Mouse (Mus musculus) hindbrain, embryonic 11.5 days (tissue): ENCODE results near the gene Spo11. TPM values are rescaled to one million over a fixed set of nuclear protein-coding genes. Genes with fewer than 3 reads are reported as not detected.

Source experiments
- ATAC-seq: fragments of 200-750 bp; cut with Nextera tagmentation; 2 replicates; pipeline ENCODE4 v1.8.0; 2017; ENCODE audit warnings: mild to moderate bottlenecking, moderate TSS enrichment, moderate library complexity; ENCODE audit not compliant: low FRiP score
- DNase-seq: peaks from one replicate; pipeline ENCODE4 v3.0.0-alpha.2; 2015; ENCODE audit warnings: low spot score
- H3K27ac ChIP-seq: fragments of 300-500 bp; sonication (generic); 2 replicates; pipeline ENCODE4 v1.5.1; 2014; ENCODE audit warnings: mild to moderate bottlenecking, low read depth, low read length
- H3K27me3 ChIP-seq: fragments of 300-500 bp; sonication (generic); 2 replicates; pipeline ENCODE4 v1.6.1; 2014; ENCODE audit warnings: mild to moderate bottlenecking, low read length, moderate library complexity, mixed read lengths; ENCODE audit not compliant: control insufficient read depth, insufficient read depth
- H3K36me3 ChIP-seq: fragments of 300-500 bp; sonication (generic); 2 replicates; pipeline ENCODE4 v1.6.1; 2014; ENCODE audit warnings: mild to moderate bottlenecking, low read length, moderate library complexity, mixed read lengths; ENCODE audit not compliant: control insufficient read depth, insufficient read depth
- H3K4me1 ChIP-seq: fragments of 300-500 bp; sonication (generic); replicated peaks from 2 replicates; pipeline ENCODE4 v1.6.1; 2014; ENCODE audit warnings: low read length, mixed read lengths; ENCODE audit not compliant: control insufficient read depth, insufficient read depth
- H3K4me2 ChIP-seq: fragments of 300-500 bp; sonication (generic); replicated peaks from 2 replicates; pipeline ENCODE4 v1.6.1; 2014; ENCODE audit warnings: mild to moderate bottlenecking, low read depth, low read length
- H3K4me3 ChIP-seq: fragments of 300-500 bp; sonication (generic); 2 replicates; pipeline ENCODE4 v1.5.1; 2014; ENCODE audit warnings: low read depth, low read length
- H3K9ac ChIP-seq: fragments of 300-500 bp; sonication (generic); 2 replicates; pipeline ENCODE4 v1.6.1; 2014; ENCODE audit warnings: low read depth, low read length
- H3K9me3 ChIP-seq: fragments of 300-500 bp; sonication (generic); 2 replicates; pipeline ENCODE4 v1.6.1; 2016; ENCODE audit warnings: low read length; ENCODE audit not compliant: control insufficient read depth
- WGBS: fragments of 180-500 bp; shearing (Covaris S2); extraction: QIAGEN DNeasy Blood & Tissue Kit; methylation state at CpG from one replicate; pipeline ENCODE4 v1.1.7; 2014; 5-methylcytosine and 5-hydroxymethylcytosine counted together
- polyA plus RNA-seq: library from polyadenylated mRNA; unstranded; fragments of >200 nt; fragmentation: Nextera tagmentation; extraction: Ambion mirVana; gene quantifications from 2 replicates; pipeline ENCODE4 v1.2.1, GENCODE M21; 2014

The Spo11 gene
- polyA plus RNA-seq, 1 experiment from 2014 or later, result 0.74 TPM

DNA sequence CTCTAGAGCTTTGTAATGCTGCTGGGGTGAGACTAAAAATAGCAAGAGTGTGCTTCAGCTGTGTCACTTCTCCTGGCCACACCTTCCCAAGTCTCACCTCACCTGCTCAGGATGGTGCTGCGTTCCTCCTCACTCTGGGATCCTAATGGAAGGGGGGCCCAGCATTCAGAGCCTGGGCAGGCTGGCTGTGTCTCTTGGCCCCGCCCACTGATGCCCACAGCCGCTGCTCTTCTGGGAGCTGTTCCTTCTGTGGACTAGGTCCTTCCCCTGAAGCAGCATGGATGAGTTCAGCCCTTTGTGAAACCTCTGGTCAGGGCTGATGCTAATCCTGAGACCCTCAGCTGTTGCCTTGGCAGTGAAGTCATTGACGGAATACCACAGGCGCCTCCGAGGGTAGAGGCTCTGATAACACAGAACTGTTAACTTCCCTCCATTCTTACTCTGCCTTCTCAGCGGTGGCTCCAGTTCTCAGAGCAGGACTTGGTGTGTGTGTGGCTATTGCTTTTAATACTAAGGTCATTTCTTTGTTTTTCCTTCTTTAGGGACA lies 37.3 kb downstream of the Spo11 start:
- no peak for ATAC-seq
- H3K9ac ChIP-seq, result no peak overlapping the region
- WGBS, result 82% methylated on average over 7 of the region's 7 CpGs
- H3K4me2 ChIP-seq, result no peak overlapping the region
- no peaks in the 10 kb centered on the region for H3K9me3 ChIP-seq
- peaks cover 3% of the 10 kb centered on the region; the same call in 1 of the 2 replicates for H3K4me1 ChIP-seq
- peaks cover 8% of the 10 kb centered on the region; the same call in 1 of the 2 replicates for H3K27me3 ChIP-seq
- no peak overlapping the region for H3K27ac ChIP-seq
- no peak overlapping the region for H3K4me3 ChIP-seq
- no peak for DNase-seq
- H3K36me3 ChIP-seq, result peaks cover 13% of the 10 kb centered on the region

- H3K4me1 ChIP-seq, result peaks cover 9% of the 10 kb centered on the region; the same call in 1 of the 2 replicates
- H3K4me2 ChIP-seq, result no peak overlapping the region
- H3K27me3 ChIP-seq, result peaks cover 19% of the 10 kb centered on the region
- no peak for ATAC-seq
- no peak overlapping the region for H3K27ac ChIP-seq
- DNase-seq, result no peak
- H3K9ac ChIP-seq, result no peak overlapping the region
- no peak overlapping the region for H3K4me3 ChIP-seq
- H3K36me3 ChIP-seq, result peaks cover 10% of the 10 kb centered on the region; the same call in 1 of the 2 replicates
- H3K9me3 ChIP-seq, result no peaks in the 10 kb centered on the region
- WGBS, result 43% methylated on average over 6 of the region's 6 CpGs
These were observed 40.4 kb downstream of the Spo11 start for GRCm38 (mm10) chr2:173017940-173018339.

DNA sequence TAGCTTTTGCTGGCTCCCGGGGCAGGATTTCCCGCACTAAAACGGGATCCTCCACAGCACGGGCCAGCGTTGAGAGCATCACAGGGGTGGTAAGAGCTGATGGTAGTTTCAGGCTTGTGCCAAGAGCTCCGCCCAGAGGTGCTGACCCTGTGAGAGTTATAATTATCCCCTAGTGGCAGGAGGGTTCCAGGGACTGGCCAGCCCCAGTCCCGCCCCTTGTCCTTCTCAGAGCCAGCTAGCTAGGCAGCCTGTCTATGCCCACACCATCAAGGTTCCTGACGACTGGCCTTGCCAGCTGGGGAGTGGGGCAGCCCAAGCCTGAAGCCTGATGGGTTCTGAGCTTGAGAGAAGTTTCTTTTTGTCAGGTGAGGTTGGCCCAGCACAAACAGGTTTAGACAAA lies 41.1 kb downstream of the Spo11 start:
- Histone ChIP-seq H3K4me3 (no peak overlapping the region), H3K36me3 (peaks cover 6% of the 10 kb centered on the region; the same call in 1 of the 2 replicates), H3K9ac (no peak overlapping the region), H3K27ac (no peak overlapping the region), H3K27me3 (peaks cover 19% of the 10 kb centered on the region), H3K4me2 (no peak overlapping the region), H3K9me3 (no peaks in the 10 kb centered on the region), H3K4me1 (peaks cover 13% of the 10 kb centered on the region)
- DNase-seq, result no peak
- ATAC-seq, result no peak
- WGBS, result 22% methylated on average over 8 of the region's 8 CpGs

DNA sequence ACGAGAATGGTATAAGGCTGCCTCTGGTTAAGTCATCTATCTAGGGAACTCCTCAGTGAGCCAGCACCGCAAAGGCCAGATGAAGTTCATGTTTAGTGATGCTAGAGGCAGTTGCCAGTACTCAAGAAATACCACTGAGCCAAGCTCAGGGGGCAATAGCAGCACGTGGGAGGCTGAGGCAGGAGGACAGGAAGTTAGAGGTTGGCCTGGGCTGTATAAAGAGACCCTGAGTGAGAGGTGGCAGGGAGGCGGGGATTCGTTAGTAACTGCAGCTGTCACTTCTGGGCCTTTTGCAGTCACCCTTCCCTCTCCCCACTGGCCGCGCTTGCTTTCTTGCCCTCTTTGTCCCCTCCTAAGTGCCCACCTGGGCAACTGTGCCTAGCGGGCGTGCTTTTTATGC lies 41.8 kb downstream of the Spo11 start:
- Histone ChIP-seq H3K9me3 (no peaks in the 10 kb centered on the region), H3K9ac (0 out of 2 replicates have a peak overlapping the region, but pooled peaks have one; percentile 40), H3K4me3 (peak overlapping the region; percentile 31), H3K4me2 (peak overlapping the region; percentile 71), H3K27me3 (peaks cover 19% of the 10 kb centered on the region), H3K4me1 (peaks cover 17% of the 10 kb centered on the region), H3K36me3 (peaks cover 6% of the 10 kb centered on the region; the same call in 1 of the 2 replicates), H3K27ac (no peak overlapping the region)
- DNase-seq, result peak; percentile 36
- WGBS, result 14% methylated on average over 9 of the region's 9 CpGs
- ATAC-seq, result peak; percentile 3; the same call in 1 of the 2 replicates

DNA sequence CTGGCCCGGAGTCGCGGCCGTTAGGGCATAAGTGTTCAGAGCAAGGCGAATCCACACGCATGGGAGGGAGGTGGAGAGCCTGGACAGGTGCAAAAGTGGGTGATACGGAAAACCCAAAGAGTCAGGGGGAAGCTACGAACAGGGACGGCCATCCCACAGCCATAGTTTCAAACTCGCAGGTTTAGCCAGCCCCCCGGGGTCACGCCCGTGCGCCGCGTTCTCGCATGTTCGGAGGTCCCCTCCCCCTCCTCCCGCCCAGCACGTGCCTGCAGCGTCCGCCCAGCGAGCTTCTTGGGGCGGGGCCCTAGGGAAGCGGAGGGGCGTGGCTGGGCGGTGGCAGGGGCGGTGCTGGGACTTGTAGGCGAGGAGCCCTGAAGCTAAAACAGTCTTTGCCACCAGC lies 42.3 kb downstream of the Spo11 start:
- H3K27ac ChIP-seq, result no peak overlapping the region
- H3K27me3 ChIP-seq, result peaks cover 19% of the 10 kb centered on the region
- H3K4me3 ChIP-seq, result peak overlapping the region; percentile 31
- WGBS, result under 1% methylated on average over 28 of the region's 29 CpGs
- peak; percentile 90 for DNase-seq
- peak overlapping the region; percentile 71 for H3K4me2 ChIP-seq
- 0 out of 2 replicates have a peak overlapping the region, but pooled peaks have one; percentile 40 for H3K9ac ChIP-seq
- H3K36me3 ChIP-seq, result peaks cover 3% of the 10 kb centered on the region; the same call in 1 of the 2 replicates
- no peaks in the 10 kb centered on the region for H3K9me3 ChIP-seq
- ATAC-seq, result peak; percentile 63
- H3K4me1 ChIP-seq, result peaks cover 19% of the 10 kb centered on the region

DNA sequence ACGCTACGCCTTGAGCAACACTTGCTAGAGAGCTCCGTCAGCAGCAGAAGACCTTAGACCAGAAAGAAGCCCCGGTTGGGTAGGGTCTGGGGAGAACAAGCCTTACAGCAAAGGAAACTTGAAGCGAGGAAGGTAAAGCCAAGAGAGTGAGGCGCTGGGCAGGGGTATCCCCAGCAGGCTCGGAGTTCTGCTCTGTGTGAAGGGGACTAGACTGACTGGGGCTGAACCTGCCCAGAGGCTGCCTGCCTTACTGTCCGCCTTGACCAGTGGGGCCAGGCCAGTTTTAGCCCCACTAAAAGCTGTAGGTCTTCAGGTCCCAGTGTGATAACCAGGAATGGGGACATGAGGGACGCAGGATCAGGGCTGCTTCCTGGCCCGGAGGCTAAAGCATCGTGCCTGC lies 42.9 kb downstream of the Spo11 start, which contains the start of gene Rbm38:
Rbm38 (plus strand) TSS at position 69 of the 400 bp plus-strand sequence.
- Histone ChIP-seq H3K4me1 (peaks cover 21% of the 10 kb centered on the region), H3K9me3 (no peaks in the 10 kb centered on the region), H3K36me3 (peaks cover 3% of the 10 kb centered on the region; the same call in 1 of the 2 replicates), H3K27me3 (peaks cover 19% of the 10 kb centered on the region), H3K9ac (0 out of 2 replicates have a peak within 1 kb of the TSS, but pooled peaks have one; percentile 40), H3K4me3 (peak within 1 kb of the TSS; percentile 31), H3K27ac (no peak within 1 kb of the TSS), H3K4me2 (peak within 1 kb of the TSS; percentile 71)
- DNase-seq (peak; percentile 35), ATAC-seq (no peak)
- WGBS, result 32% methylated on average over 11 of the region's 11 CpGs

DNA sequence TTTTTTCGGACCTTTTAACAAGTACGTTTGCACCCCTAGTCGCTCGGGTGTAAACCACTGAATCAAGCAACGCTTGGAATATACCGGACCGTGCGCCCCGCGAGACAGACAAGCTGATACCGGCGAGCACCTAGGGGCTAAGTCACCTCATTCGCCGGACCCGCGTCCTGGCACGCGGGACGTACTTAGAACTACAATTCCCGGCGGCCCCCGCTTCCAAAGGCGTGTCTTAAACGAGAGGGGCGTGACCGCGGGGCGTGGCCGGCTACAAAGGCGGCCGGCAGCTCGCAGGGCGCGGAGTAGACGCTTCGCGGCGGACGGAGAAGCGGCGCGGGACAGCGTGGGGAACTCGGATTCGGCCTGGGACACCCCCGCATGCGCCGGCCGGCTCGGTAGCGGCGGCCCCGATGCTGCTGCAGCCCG lies 44.1 kb downstream of the Spo11 start:
- Histone ChIP-seq H3K9ac (peak overlapping the region; percentile 79), H3K4me1 (peaks cover 24% of the 10 kb centered on the region), H3K4me2 (peak overlapping the region; percentile 93), H3K27me3 (peaks cover 19% of the 10 kb centered on the region), H3K9me3 (no peaks in the 10 kb centered on the region), H3K36me3 (no peaks in the 10 kb centered on the region), H3K4me3 (peak overlapping the region; percentile 89), H3K27ac (peak overlapping the region; percentile 80)
- under 1% methylated on average over 54 of the region's 54 CpGs for WGBS
- DNase-seq (peak; percentile 97), ATAC-seq (peak; percentile 82)

DNA sequence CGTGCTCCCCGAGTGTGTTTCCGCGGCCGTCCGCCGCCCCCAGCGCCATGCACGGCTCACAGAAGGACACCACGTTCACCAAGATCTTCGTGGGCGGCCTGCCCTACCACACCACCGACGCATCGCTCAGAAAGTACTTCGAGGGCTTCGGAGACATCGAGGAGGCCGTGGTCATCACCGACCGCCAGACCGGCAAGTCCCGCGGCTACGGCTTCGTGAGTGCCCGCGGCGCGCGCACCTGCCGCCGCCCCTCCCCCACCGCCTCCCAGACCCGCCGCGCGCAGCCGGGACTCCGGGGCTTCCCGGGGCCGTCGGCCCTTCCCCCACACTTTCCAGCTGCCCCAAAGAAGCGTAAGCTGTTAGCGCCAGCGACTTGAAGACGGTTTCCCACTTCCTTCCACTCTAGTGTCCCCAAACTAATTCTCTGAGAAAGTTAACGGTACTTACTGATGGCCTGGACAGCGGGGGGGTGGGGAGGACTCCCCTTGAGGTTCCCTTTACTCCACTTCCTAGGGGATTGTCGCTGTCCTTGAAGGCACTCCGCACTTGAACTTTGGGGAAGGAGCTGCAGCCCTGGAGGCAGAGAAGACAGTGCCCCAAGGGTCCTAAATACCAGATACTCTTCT lies 44.7 kb downstream of the Spo11 start:
- ATAC-seq (peak; percentile 62), DNase-seq (peak; percentile 83)
- peak overlapping the region; percentile 79 for H3K9ac ChIP-seq
- H3K27ac ChIP-seq, result peak overlapping the region; percentile 80
- no peaks in the 10 kb centered on the region for H3K9me3 ChIP-seq
- H3K27me3 ChIP-seq, result peaks cover 19% of the 10 kb centered on the region
- peak overlapping the region; percentile 89 for H3K4me3 ChIP-seq
- H3K4me2 ChIP-seq, result peak overlapping the region; percentile 93
- peaks cover 24% of the 10 kb centered on the region for H3K4me1 ChIP-seq
- WGBS, result 2% methylated on average over 51 of the region's 51 CpGs
- H3K36me3 ChIP-seq, result no peaks in the 10 kb centered on the region
